Mouse (Mus musculus): ENCODE data around the gene 2210016L21Rik. TPM values are rescaled to one million over a fixed set of nuclear protein-coding genes. Genes with fewer than 3 reads are reported as not detected.

Gene 2210016L21Rik
- polyA plus RNA-seq, 1 experiment from 2014 or later: 139 TPM

DNA sequence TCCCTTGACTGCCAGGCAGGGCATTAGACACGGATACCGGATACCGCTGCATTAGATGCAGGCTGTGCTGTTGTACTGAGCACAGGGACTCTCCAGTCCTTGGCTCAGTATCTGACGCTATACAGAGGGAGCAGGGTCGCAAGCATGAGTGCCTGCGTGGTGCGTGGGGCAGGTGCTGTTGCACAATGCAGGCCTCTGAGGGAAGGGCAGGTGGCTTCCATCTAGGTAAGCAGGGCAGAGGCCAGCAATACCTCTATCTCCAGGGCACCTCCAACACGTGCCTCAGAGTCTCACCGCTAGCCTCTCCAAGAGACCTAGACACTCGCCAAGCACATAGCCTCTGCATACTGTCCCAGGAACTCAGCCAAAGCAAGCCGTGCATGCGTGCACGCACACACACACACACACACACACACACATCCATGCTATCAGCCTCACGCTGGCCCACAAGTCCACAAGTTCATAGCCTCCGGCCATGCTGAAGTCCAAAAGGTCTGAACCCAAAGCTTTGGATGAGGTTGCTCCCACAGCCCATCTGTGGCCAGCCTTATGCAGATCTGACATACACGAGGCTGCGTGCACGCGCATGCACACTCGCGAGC lies 9.4 kb downstream of the 2210016L21Rik start:
- no peak overlapping the region for H3K27ac ChIP-seq (ENCODE audit: low read depth, low read length)
- H3K36me3 ChIP-seq (ENCODE audit: control insufficient read depth, insufficient read depth, low read length): peaks cover 21% of the 10 kb centered on the region
- no peaks in the 10 kb centered on the region for H3K4me1 ChIP-seq (ENCODE audit: control insufficient read depth, insufficient read depth, low read length)
- WGBS: 82% methylated on average over 21 of the region's 21 CpGs
- H3K4me3 ChIP-seq (ENCODE audit: low read depth, low read length): no peak overlapping the region
- no peaks in the 10 kb centered on the region for H3K9me3 ChIP-seq (ENCODE audit: control insufficient read depth, low read length)
- no peaks in the 10 kb centered on the region for H3K27me3 ChIP-seq (ENCODE audit: control insufficient read depth, insufficient read depth, low read length)
- no peak overlapping the region for H3K9ac ChIP-seq (replicated peaks; ENCODE audit: low read depth, low read length)
- ATAC-seq (ENCODE audit: low read depth): no peak
- H3K4me2 ChIP-seq (ENCODE audit: low read depth, low read length): no peak overlapping the region

DNA sequence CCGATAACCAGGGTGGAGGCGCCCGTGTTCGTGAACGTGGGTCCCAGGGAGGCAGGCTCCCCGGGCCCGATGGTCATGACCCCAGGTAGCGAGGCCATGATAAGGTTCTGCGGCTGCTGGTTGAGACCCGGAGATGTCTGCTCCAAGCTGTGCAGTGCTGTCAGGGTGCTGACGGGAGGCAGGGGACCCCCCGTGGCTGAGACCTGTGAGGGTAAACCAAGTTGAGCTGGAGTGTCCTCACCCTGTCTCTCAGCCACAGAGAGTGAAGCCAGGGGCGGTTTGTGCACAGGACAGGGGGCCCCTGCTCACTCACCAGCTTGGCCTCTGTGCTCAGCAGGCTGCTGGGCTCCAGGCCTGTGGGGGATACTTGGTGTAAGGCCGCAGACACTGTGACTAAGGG lies 11.4 kb downstream of the 2210016L21Rik start:
- peaks cover 3% of the 10 kb centered on the region; the same call in 1 of the 2 replicates for H3K36me3 ChIP-seq (ENCODE audit: control insufficient read depth, insufficient read depth, low read length)
- WGBS: 94% methylated on average over 14 of the region's 14 CpGs
- H3K27me3 ChIP-seq (ENCODE audit: control insufficient read depth, insufficient read depth, low read length): no peaks in the 10 kb centered on the region
- ATAC-seq (ENCODE audit: low read depth): no peak
- H3K9me3 ChIP-seq (ENCODE audit: control insufficient read depth, low read length): no peaks in the 10 kb centered on the region
- H3K4me2 ChIP-seq (ENCODE audit: low read depth, low read length): no peak overlapping the region
- H3K9ac ChIP-seq (replicated peaks; ENCODE audit: low read depth, low read length): no peak overlapping the region
- no peak overlapping the region for H3K27ac ChIP-seq (ENCODE audit: low read depth, low read length)
- H3K4me3 ChIP-seq (ENCODE audit: low read depth, low read length): no peak overlapping the region
- H3K4me1 ChIP-seq (ENCODE audit: control insufficient read depth, insufficient read depth, low read length): no peaks in the 10 kb centered on the region

DNA sequence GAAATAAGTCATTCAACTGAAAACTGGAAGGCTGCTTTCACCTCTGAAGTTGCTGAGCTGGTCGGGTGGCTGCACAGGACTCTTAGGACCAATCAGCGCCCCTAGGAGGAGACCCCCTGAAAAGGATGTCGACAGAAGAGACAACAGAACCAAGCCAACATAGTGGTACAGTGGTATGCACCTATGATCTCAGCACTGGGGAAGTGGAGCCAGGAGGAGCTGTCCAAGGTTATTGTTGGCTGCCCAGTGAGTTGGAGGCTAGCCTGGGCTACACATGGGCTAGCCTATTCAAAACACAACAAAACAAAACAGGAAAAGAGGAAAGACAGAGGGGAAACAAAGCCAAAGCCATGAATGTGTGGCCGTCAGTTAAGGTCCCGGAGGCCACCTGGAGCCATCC lies 16.1 kb downstream of the 2210016L21Rik start:
- Histone ChIP-seq H3K9me3 (ENCODE audit: control insufficient read depth, low read length) (no peaks in the 10 kb centered on the region), H3K4me2 (ENCODE audit: low read depth, low read length) (no peak overlapping the region), H3K4me3 (ENCODE audit: low read depth, low read length) (no peak overlapping the region), H3K27me3 (ENCODE audit: control insufficient read depth, insufficient read depth, low read length) (no peaks in the 10 kb centered on the region), H3K36me3 (ENCODE audit: control insufficient read depth, insufficient read depth, low read length) (no peaks in the 10 kb centered on the region), H3K27ac (ENCODE audit: low read depth, low read length) (no peak overlapping the region), H3K9ac (replicated peaks; ENCODE audit: low read depth, low read length) (no peak overlapping the region), H3K4me1 (ENCODE audit: control insufficient read depth, insufficient read depth, low read length) (no peaks in the 10 kb centered on the region)
- no peak for ATAC-seq (ENCODE audit: low read depth)
- WGBS: 85% methylated on average over 5 of the region's 5 CpGs

DNA sequence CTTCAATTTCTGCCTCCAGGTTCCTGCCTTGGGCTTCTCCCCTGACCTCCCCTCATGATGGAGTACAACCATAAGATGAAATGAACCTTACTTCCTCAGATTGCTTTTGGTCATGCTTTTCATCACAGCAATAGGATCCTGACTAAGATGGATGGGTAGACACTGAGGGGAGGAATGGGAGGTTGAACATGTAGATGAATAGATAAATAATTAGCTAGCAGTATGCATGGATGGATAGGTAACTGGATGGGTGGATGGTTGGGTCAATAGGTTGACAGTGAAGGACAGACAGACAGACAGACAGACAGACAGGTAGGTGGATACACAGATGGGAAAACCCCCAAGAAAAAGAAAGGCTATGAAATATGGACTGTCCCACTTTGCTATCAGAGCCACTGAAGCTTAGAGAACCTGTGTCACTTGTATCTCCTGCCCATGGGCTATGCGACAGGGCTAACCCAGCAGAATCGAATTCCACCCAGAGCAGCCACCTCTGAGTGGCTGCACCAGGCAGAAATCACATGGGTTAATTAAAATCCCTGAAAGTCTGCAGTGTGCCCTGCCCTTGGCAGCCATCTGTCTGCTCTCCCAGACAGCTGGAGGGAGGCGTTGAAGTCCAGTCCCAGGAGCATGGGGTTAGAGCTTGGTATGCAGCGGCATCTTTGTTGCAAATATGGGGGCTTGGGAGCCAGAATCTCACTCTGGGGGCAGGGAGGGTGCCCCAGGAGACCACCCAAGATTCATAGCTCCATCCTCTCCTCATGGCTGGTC lies 19.8 kb downstream of the 2210016L21Rik start:
- no peak for ATAC-seq (ENCODE audit: low read depth)
- Histone ChIP-seq H3K4me2 (ENCODE audit: low read depth, low read length) (no peak overlapping the region), H3K4me3 (ENCODE audit: low read depth, low read length) (no peak overlapping the region), H3K36me3 (ENCODE audit: control insufficient read depth, insufficient read depth, low read length) (no peaks in the 10 kb centered on the region), H3K9ac (replicated peaks; ENCODE audit: low read depth, low read length) (no peak overlapping the region), H3K9me3 (ENCODE audit: control insufficient read depth, low read length) (no peaks in the 10 kb centered on the region), H3K4me1 (ENCODE audit: control insufficient read depth, insufficient read depth, low read length) (no peaks in the 10 kb centered on the region), H3K27ac (ENCODE audit: low read depth, low read length) (no peak overlapping the region), H3K27me3 (ENCODE audit: control insufficient read depth, insufficient read depth, low read length) (no peaks in the 10 kb centered on the region)
- 46% methylated on average over 4 of the region's 4 CpGs for whole genome bisulfite sequencing

DNA sequence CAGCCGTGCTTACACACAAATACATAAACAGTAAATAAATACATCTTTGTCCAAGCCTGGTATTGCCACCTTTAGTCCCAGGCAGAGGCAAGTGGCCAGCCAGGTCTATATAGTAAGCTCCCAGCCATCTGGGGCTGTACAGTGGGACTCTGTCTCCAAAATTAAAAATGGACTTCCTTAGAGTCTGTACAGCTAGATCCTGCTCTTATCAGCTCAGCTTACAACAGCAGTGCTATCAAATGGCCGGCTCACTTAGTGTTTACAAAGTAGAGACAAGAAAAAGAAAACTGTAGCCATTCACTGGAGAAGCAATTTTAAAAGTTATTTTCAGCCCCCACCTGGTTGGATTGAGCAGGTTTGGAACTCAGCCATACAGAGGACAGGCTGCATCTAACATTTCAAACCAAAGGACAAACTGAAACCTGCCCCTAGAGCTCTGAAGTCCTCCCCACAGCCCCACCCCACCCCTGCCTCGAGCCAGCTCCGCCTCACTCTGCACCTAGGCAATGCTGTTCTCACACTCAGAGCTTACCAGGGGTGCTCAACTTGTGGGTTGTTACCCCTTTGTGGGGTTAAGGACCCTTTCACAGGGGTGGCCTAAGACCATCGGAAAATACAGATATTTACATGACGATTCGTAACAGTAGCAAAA lies 22.5 kb downstream of the 2210016L21Rik start:
- Histone ChIP-seq H3K9ac (replicated peaks; ENCODE audit: low read depth, low read length) (no peak overlapping the region), H3K9me3 (ENCODE audit: control insufficient read depth, low read length) (no peaks in the 10 kb centered on the region), H3K36me3 (ENCODE audit: control insufficient read depth, insufficient read depth, low read length) (no peaks in the 10 kb centered on the region), H3K4me3 (ENCODE audit: low read depth, low read length) (no peak overlapping the region), H3K4me1 (ENCODE audit: control insufficient read depth, insufficient read depth, low read length) (peaks cover 6% of the 10 kb centered on the region; the same call in 1 of the 2 replicates), H3K27ac (ENCODE audit: low read depth, low read length) (no peak overlapping the region), H3K4me2 (ENCODE audit: low read depth, low read length) (no peak overlapping the region), H3K27me3 (ENCODE audit: control insufficient read depth, insufficient read depth, low read length) (no peaks in the 10 kb centered on the region; the same call in 1 of the 2 replicates)
- WGBS: 73% methylated on average over 7 of the region's 7 CpGs
- ATAC-seq (ENCODE audit: low read depth): no peak

DNA sequence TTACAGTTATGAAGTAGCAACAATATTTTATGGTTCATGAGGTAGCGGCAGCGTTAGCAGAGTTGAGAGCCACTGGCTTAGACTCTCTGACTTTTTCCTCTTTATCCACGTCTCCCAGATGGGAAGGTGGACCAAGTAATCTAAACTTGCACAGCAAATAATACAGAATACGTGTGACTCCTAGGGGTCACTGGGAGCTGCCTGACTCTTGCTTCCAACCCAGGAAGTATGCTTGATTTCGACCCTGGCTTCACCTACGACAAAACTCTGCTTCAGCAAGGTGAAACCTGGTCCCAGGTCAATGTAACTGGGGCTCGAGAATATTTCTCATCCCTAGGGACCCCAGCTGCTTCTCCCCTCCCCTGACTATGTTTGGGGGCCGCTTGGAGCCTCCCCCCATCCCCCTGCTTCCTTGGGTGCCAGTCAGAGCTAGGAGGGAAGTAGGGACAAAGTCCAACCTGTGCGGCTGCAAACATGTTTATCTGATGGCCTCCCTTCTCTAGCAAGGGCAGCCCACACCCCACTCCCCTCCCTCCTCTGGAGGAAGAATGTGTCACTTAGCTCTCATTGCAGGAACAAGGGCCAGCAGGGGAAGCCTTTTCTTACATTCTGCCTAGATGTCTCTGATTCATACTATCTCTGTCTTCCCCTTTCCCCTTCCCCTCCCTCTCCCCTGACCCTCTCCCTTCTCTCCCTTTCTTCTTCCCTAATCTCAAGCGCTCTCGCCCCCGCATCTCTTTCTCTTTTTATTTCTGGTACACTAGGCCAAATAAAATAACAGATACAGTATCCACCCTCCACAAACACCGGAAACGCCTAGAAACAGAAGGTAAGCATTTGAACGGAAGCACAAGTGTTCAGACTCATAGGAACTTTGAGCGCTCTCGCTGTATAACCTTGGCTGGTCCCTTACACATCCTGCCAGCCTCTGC lies 23.3 kb downstream of the 2210016L21Rik start:
- no peaks in the 10 kb centered on the region for H3K36me3 ChIP-seq (ENCODE audit: control insufficient read depth, insufficient read depth, low read length)
- no peak overlapping the region for H3K9ac ChIP-seq (replicated peaks; ENCODE audit: low read depth, low read length)
- H3K4me2 ChIP-seq (ENCODE audit: low read depth, low read length): no peak overlapping the region
- H3K4me3 ChIP-seq (ENCODE audit: low read depth, low read length): no peak overlapping the region
- no peaks in the 10 kb centered on the region; the same call in 1 of the 2 replicates for H3K27me3 ChIP-seq (ENCODE audit: control insufficient read depth, insufficient read depth, low read length)
- H3K4me1 ChIP-seq (ENCODE audit: control insufficient read depth, insufficient read depth, low read length): peaks cover 6% of the 10 kb centered on the region; the same call in 1 of the 2 replicates
- no peaks in the 10 kb centered on the region for H3K9me3 ChIP-seq (ENCODE audit: control insufficient read depth, low read length)
- no peak for ATAC-seq (ENCODE audit: low read depth)
- WGBS: 71% methylated on average over 17 of the region's 17 CpGs
- H3K27ac ChIP-seq (ENCODE audit: low read depth, low read length): no peak overlapping the region

DNA sequence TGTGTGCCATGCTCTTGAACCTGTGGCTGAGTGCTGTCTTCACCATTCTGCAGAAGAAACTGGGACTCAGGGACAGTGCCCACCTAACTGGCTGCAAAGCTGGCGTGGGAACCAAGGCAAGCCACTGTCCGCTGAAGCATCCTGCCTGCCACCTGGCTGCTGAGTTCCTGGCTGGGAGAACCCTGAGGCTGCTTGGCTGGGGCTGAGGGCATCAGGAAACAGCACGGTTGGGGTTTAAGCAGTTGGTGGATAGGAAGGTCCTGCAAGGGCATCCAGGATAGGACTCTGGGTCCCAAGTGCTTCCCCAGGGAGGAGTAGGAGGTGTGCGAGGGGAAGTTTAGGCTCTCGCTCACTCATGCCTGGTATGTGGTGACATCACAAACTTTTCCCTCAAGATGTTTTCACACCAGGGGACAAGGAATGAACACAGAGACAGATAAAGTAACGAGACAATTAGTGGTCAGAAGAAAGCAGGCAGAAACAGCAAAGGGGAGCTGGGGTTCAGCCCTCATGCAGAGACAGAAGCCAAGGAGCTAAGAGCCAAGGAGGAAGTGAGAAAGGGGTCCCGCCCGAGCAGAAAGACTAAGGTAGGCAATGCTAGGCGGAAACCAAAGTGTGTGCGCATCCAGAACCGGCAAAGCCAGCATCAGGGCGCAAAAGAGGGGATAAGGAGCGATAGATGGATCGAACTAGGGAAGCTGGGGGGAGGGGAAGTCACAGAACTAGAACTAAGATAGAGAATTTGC lies 25.7 kb downstream of the 2210016L21Rik start:
- no peak overlapping the region for H3K9ac ChIP-seq (replicated peaks; ENCODE audit: low read depth, low read length)
- no peaks in the 10 kb centered on the region for H3K36me3 ChIP-seq (ENCODE audit: control insufficient read depth, insufficient read depth, low read length)
- no peak for ATAC-seq (ENCODE audit: low read depth)
- H3K4me2 ChIP-seq (ENCODE audit: low read depth, low read length): no peak overlapping the region
- no peak overlapping the region for H3K27ac ChIP-seq (ENCODE audit: low read depth, low read length)
- no peaks in the 10 kb centered on the region for H3K9me3 ChIP-seq (ENCODE audit: control insufficient read depth, low read length)
- no peaks in the 10 kb centered on the region; the same call in 1 of the 2 replicates for H3K27me3 ChIP-seq (ENCODE audit: control insufficient read depth, insufficient read depth, low read length)
- no peak overlapping the region for H3K4me3 ChIP-seq (ENCODE audit: low read depth, low read length)
- peaks cover 6% of the 10 kb centered on the region; the same call in 1 of the 2 replicates for H3K4me1 ChIP-seq (ENCODE audit: control insufficient read depth, insufficient read depth, low read length)
- 30% methylated on average over 14 of the region's 14 CpGs for WGBS

DNA sequence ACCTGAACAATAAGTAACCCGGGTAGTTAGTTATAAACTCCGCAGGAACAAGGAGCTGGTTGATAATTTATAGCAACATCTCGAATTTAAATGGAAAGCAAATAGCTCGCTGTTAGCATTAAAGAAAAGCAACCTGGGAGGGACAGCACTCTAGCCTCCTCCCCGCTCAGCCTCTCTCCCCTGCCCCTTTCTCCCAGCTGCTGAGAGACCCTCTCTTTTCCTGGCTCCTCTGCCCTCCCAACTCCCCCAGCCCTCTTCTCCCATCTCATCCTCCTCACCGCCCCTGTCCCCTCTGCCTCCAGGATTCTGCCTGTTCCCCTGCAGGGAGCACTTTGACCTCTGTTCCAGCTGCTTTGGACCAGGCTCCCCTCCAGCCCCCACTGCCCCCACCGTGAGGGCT lies 26.7 kb downstream of the 2210016L21Rik start:
- H3K36me3 ChIP-seq (ENCODE audit: control insufficient read depth, insufficient read depth, low read length): no peaks in the 10 kb centered on the region
- ATAC-seq (ENCODE audit: low read depth): no peak
- no peaks in the 10 kb centered on the region for H3K9me3 ChIP-seq (ENCODE audit: control insufficient read depth, low read length)
- 8% methylated on average over 7 of the region's 7 CpGs for WGBS
- H3K27me3 ChIP-seq (ENCODE audit: control insufficient read depth, insufficient read depth, low read length): no peaks in the 10 kb centered on the region; the same call in 1 of the 2 replicates
- peaks cover 6% of the 10 kb centered on the region; the same call in 1 of the 2 replicates for H3K4me1 ChIP-seq (ENCODE audit: control insufficient read depth, insufficient read depth, low read length)
- no peak overlapping the region for H3K4me3 ChIP-seq (ENCODE audit: low read depth, low read length)
- no peak overlapping the region for H3K27ac ChIP-seq (ENCODE audit: low read depth, low read length)
- no peak overlapping the region for H3K4me2 ChIP-seq (ENCODE audit: low read depth, low read length)
- no peak overlapping the region for H3K9ac ChIP-seq (replicated peaks; ENCODE audit: low read depth, low read length)

Measured in neural tube, embryonic 14.5 days (tissue).